ENCODE assay signal across 8 mouse cellular contexts in the genomic region with DNA sequence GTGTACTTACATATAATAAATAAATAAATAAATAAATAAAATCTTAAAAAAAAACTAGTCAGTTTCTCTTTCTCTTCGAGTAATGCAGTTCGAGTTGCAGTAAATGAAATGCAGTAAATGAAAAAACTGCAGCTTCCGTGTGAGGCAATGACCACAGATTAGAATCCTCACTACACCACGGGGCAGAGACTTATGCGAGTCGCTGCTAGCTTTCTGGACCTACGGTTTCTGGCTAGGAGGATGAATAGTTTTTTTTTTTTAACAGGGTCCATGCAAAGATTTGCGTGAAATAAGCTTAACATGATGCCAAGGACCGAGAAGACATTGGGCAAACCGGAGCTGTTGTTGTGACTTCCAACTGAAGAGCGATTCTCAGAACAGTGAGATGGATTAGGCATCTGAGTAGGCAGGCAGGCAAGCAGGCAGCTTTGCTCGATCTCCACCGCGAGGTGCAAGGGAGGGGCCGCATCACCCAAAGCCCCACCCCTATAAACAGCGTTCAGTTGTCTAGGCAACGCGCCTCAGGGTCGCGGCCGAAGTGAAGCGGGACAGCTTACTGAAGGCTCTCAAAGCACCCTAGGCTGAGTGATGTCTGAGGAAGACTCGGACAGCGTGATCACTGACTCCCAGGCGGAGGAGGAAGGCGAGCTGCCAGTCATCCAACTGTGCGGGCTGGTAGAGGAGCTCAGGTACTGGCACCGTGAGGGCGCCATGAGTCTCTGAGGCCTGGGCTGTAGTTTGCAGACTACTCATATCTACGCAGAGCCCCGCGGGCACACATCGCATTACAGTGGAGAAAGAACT. TPM values are rescaled to one million over a fixed set of nuclear protein-coding genes. Genes with fewer than 3 reads are reported as not detected.
DNase-seq lines count a peak whose midpoint lies in the region; ATAC-seq and TF ChIP-seq lines count a peak whose summit lies in the region.

Ccdc113 (plus strand) TSS at position 502 of the 804 bp plus-strand sequence.

- H3K4me1 ChIP-seq in embryonic fibroblast, embryonic 13.5 days (ENCODE audit: control insufficient read depth, insufficient read depth, low read length) = no peaks in the 10 kb centered on the region
- peaks cover 9% of the 10 kb centered on the region for H3K4me1 ChIP-seq in heart, embryonic 15.5 days (replicated peaks)
- 0 out of 4 replicates have a peak, but pooled peaks cover 0 to 2% of the 10 kb centered on the region in 2 experiments for H3K4me1 ChIP-seq in liver, embryonic 14.5 days (replicated peaks; ENCODE audit: control insufficient read depth in 2 of 2, insufficient read depth in 2 of 2, low read length in 1 of 2)
- H3K4me1 ChIP-seq in stomach, embryonic 15.5 days = peaks cover 6% of the 10 kb centered on the region; the same call in 1 of the 2 replicates

- WGBS in heart, embryonic 15.5 days = 7% methylated on average over 33 of the region's 33 CpGs
- WGBS in liver, embryonic 14.5 days (ENCODE audit: insufficient replicate concordance) = 8% methylated on average over 33 of the region's 33 CpGs
- 6% methylated on average over 33 of the region's 33 CpGs for WGBS in stomach, embryonic 15.5 days

- TF ChIP-seq CTCF in embryonic fibroblast, embryonic 13.5 days (IDR thresholded peaks at IDR 0.05; ENCODE audit: borderline replicate concordance, insufficient read depth, low read length) = no peak
- 0 out of 2 replicates have a peak, but pooled peaks have one; percentile 13 for TF ChIP-seq CTCF in liver, embryonic 14.5 days (IDR thresholded peaks at IDR 0.05; ENCODE audit: low read depth)

- H3K4me3 ChIP-seq in embryonic fibroblast, embryonic 13.5 days (ENCODE audit: insufficient read depth, low read length) = peak within 1 kb of the TSS; percentile 40
- peak within 1 kb of the TSS; percentile 59 for H3K4me3 ChIP-seq in heart, embryonic 15.5 days
- H3K4me3 ChIP-seq in liver, embryonic 14.5 days (ENCODE audit: insufficient read depth in 1 of 2, low read depth in 2 of 2, low read length in 2 of 2) = peak within 1 kb of the TSS; percentile 27 to 46
- H3K4me3 ChIP-seq in stomach, embryonic 15.5 days (replicated peaks) = peak within 1 kb of the TSS; percentile 42

- no peaks in the 10 kb centered on the region for H3K36me3 ChIP-seq in heart, embryonic 15.5 days
- H3K36me3 ChIP-seq in liver, embryonic 14.5 days (replicated peaks; ENCODE audit: control insufficient read depth, insufficient read depth, low read depth) = no peaks in the 10 kb centered on the region
- H3K36me3 ChIP-seq in stomach, embryonic 15.5 days = no peaks in the 10 kb centered on the region

- no peaks in the 10 kb centered on the region for H3K9me3 ChIP-seq in heart, embryonic 15.5 days (replicated peaks)
- H3K9me3 ChIP-seq in liver, embryonic 14.5 days (ENCODE audit: control insufficient read depth, low read length) = no peaks in the 10 kb centered on the region
- no peaks in the 10 kb centered on the region for H3K9me3 ChIP-seq in stomach, embryonic 15.5 days

- TF ChIP-seq POLR2A in embryonic fibroblast, embryonic 13.5 days (IDR thresholded peaks at IDR 0.05; ENCODE audit: low read depth, low read length) = no peak

- DNase-seq in brain, adult 2 months (ENCODE audit: low read depth, low spot score) = peak; percentile 81
- DNase-seq in kidney, postnatal 25 days = peak; percentile 44 to 67
- peak in 2 of 3 experiments; percentile 3 to 26 for DNase-seq in liver, embryonic 14.5 days (ENCODE audit: low read depth in 3 of 3, low spot score in 3 of 3)
- DNase-seq in naive thymus-derived CD4-positive, alpha-beta T cell, adult 2 months (ENCODE audit: low read depth) = peak; percentile 9

- peak within 1 kb of the TSS; percentile 55 for H3K9ac ChIP-seq in heart, embryonic 15.5 days
- H3K9ac ChIP-seq in liver, embryonic 14.5 days (replicated peaks) = no peak within 1 kb of the TSS
- H3K9ac ChIP-seq in stomach, embryonic 15.5 days = no peak within 1 kb of the TSS

- peak within 1 kb of the TSS; percentile 85 for H3K4me2 ChIP-seq in heart, embryonic 15.5 days
- peak within 1 kb of the TSS; percentile 53 for H3K4me2 ChIP-seq in liver, embryonic 14.5 days (ENCODE audit: low read depth)
- H3K4me2 ChIP-seq in stomach, embryonic 15.5 days = peak within 1 kb of the TSS; percentile 79

- peak; percentile 51 for ATAC-seq in CD4-positive, CD25-positive, alpha-beta regulatory T cell, adult 4 months
- peak; percentile 66 for ATAC-seq in heart, embryonic 15.5 days (replicated peaks; ENCODE audit: insufficient number of reproducible peaks, insufficient read depth, low FRiP score, low read depth)
- no peak for ATAC-seq in liver, embryonic 14.5 days (ENCODE audit: insufficient read depth)
- ATAC-seq in stomach, embryonic 15.5 days (ENCODE audit: insufficient read depth, low FRiP score, low read depth) = peak; percentile 73

- TF ChIP-seq EP300 in liver, embryonic 14.5 days (IDR thresholded peaks at IDR 0.05; ENCODE audit: low read depth) = no peak

- H3K27ac ChIP-seq in embryonic fibroblast, embryonic 13.5 days (ENCODE audit: insufficient read depth, low read length) = no peak within 1 kb of the TSS
- H3K27ac ChIP-seq in heart, embryonic 15.5 days = no peak within 1 kb of the TSS; the same call in 1 of the 2 replicates
- no peak within 1 kb of the TSS for H3K27ac ChIP-seq in liver, embryonic 14.5 days
- no peak within 1 kb of the TSS for H3K27ac ChIP-seq in stomach, embryonic 15.5 days

- no peaks in the 10 kb centered on the region for H3K27me3 ChIP-seq in heart, embryonic 15.5 days
- H3K27me3 ChIP-seq in liver, embryonic 14.5 days (ENCODE audit: control insufficient read depth, insufficient read depth, low read length) = no peaks in the 10 kb centered on the region
- H3K27me3 ChIP-seq in stomach, embryonic 15.5 days (replicated peaks) = no peaks in the 10 kb centered on the region

RNA-seq across cellular contexts. Expression of gene Ccdc113, which starts in this region (rescaled TPM):
- polyA plus RNA-seq in CD4-positive, CD25-positive, alpha-beta regulatory T cell, adult 4 months (2017; shearing (Covaris generic)) = not detected
- not detected in 2 replicates for polyA plus RNA-seq in embryonic fibroblast, embryonic 13.5 days (2011; ENCODE audit: insufficient read length, low read depth, missing spikeins)
- polyA plus RNA-seq in heart, embryonic 15.5 days (2015; fragmentation: Nextera tagmentation; extraction: Ambion mirVana) = 2.4 and 2.9 TPM in 2 replicates
- polyA plus RNA-seq in liver, embryonic 14.5 days (2012; rRNA removed) = not detected in 2 replicates
- not detected in 2 replicates for polyA plus RNA-seq in liver, embryonic 14.5 days (2014; fragmentation: Nextera tagmentation; extraction: Ambion mirVana)
- polyA plus RNA-seq in stomach, embryonic 15.5 days (2015; fragmentation: Nextera tagmentation; extraction: Ambion mirVana) = 0.13 and 0.21 TPM in 2 replicates

Comparison
In these comparisons a context has a peak if more than half of its experiments do, and no peak if none do; other contexts are left out.
1. Peak in ATAC-seq in CD4-positive, CD25-positive, alpha-beta regulatory T cell, adult 4 months; RNA of the gene not detected or under 1 TPM.
2. Peak in DNase-seq, H3K4me3 ChIP-seq and H3K4me2 ChIP-seq in liver, embryonic 14.5 days; RNA of the gene not detected or under 1 TPM.
3. Peak in ATAC-seq, H3K4me3 ChIP-seq and H3K4me2 ChIP-seq in stomach, embryonic 15.5 days; RNA of the gene not detected or under 1 TPM.
4. DNase-seq: peak in every context shown above with its lines; median percentile 81 in brain, adult 2 months; 56 in kidney, postnatal 25 days; 14 in liver, embryonic 14.5 days; 9 in naive thymus-derived CD4-positive, alpha-beta T cell, adult 2 months.